Mouse (Mus musculus) small intestine, adult 2 months (tissue): ENCODE data around the gene Klf13.

Source experiments
- CTCF ChIP-seq: fragments of 200-500 bp; IDR thresholded peaks from 2 replicates; pipeline ENCODE4 v1.5.1; 2012; ENCODE audit warnings: low read depth, mild to moderate bottlenecking, control low read depth, inconsistent platforms, low read length, moderate library complexity, mixed read lengths; ENCODE audit not compliant: insufficient replicate concordance, insufficient read length; ENCODE audit errors: extremely low read depth
- POLR2A ChIP-seq: fragments of 200-500 bp; IDR thresholded peaks from 2 replicates; pipeline ENCODE4 v1.6.1; 2012; ENCODE audit warnings: low read depth, mild to moderate bottlenecking, control low read depth, inconsistent platforms, low read length, moderate library complexity

DNA sequence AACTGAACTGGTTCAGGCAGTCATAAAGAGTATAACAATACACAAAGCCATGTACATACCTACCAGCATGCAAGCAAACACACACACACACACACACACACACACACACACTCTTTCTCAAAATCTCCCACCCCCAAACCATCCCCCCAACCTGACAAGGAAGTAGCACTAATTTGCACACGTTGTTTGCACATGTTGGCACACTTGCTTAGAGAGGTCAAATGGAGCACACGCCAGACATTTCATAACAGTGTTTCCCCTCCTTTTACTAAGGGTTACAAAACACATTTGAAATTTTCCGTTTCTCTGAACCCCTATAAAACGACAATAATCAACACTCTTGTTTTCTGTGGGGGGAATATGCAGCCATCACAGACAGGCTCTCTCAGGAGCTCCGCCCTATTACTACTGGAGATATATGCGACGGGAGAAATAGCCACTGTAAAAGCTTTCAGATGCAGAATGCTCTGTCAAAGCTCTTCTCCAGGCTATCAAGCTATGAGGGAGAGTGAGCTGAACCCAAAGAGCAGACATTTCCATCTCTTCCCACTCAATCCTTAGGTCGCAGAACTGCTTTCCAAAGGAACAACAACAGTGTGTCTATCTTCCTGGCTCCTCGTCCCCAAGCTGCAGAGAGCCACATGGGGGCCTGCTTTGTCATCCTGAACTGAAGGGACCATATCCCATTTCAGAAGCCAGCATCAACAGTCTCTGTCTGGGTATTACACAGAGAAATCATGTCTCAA, 34.9 kb downstream of the Klf13 start:
- no peak for TF ChIP-seq POLR2A
- TF ChIP-seq CTCF: no peak
